Mouse (Mus musculus) stomach, embryonic 14.5 days (tissue): Measurements from ENCODE around the gene Atoh1. TPM values are rescaled to one million over a fixed set of nuclear protein-coding genes. Genes with fewer than 3 reads are reported as not detected.

ENCODE experiments used
- ATAC-seq: fragments of 200-750 bp; cut with Nextera tagmentation; 2 replicates; pipeline ENCODE4 v1.8.0; 2017; ENCODE audit warnings: low read depth, moderate TSS enrichment; ENCODE audit not compliant: insufficient number of reproducible peaks, insufficient read depth, low FRiP score
- H3K27ac ChIP-seq: fragments of 300-500 bp; sonication (generic); 2 replicates; pipeline ENCODE4 v1.5.1; 2014; ENCODE audit warnings: mild to moderate bottlenecking, low read length, moderate library complexity, mixed read lengths
- H3K27me3 ChIP-seq: fragments of 300-500 bp; sonication (generic); 2 replicates; pipeline ENCODE4 v1.6.1; 2014; ENCODE audit warnings: low read length, control low read depth, mixed read lengths; ENCODE audit not compliant: control insufficient read depth, insufficient read depth
- H3K36me3 ChIP-seq: fragments of 300-500 bp; sonication (generic); 2 replicates; pipeline ENCODE4 v1.6.1; 2014; ENCODE audit warnings: mild to moderate bottlenecking, control low read depth, low read length, moderate library complexity, mixed read lengths; ENCODE audit not compliant: control insufficient read depth, insufficient read depth
- H3K4me1 ChIP-seq: fragments of 300-500 bp; sonication (generic); 2 replicates; pipeline ENCODE4 v1.6.1; 2014; ENCODE audit warnings: low read length, control low read depth, mixed read lengths; ENCODE audit not compliant: control insufficient read depth, insufficient read depth
- H3K4me2 ChIP-seq: fragments of 300-500 bp; sonication (generic); replicated peaks from 2 replicates; pipeline ENCODE4 v1.6.1; 2014; ENCODE audit warnings: low read depth, low read length, control low read depth
- H3K4me3 ChIP-seq: fragments of 300-500 bp; sonication (generic); 2 replicates; pipeline ENCODE4 v1.5.1; 2014; ENCODE audit warnings: low read depth, low read length, control low read depth
- H3K9ac ChIP-seq: fragments of 300-500 bp; sonication (generic); replicated peaks from 2 replicates; pipeline ENCODE4 v1.6.1; 2014; ENCODE audit warnings: low read depth, mild to moderate bottlenecking, control low read depth, low read length, moderate library complexity, mixed read lengths
- H3K9me3 ChIP-seq: fragments of 300-500 bp; sonication (generic); 2 replicates; pipeline ENCODE4 v1.6.1; 2016; ENCODE audit warnings: low read depth, low read length, control low read depth; ENCODE audit not compliant: control insufficient read depth
- WGBS: fragments of 180-500 bp; shearing (Covaris S2); extraction: QIAGEN DNeasy Blood & Tissue Kit; methylation state at CpG from one replicate; pipeline ENCODE4 v1.1.7; 2014; 5-methylcytosine and 5-hydroxymethylcytosine counted together
- polyA plus RNA-seq: library from polyadenylated mRNA; unstranded; fragments of >200 nt; fragmentation: Nextera tagmentation; extraction: Ambion mirVana; gene quantifications from 2 replicates; pipeline ENCODE4 v1.2.1, GENCODE M21; 2014

Gene Atoh1
- polyA plus RNA-seq, 1 experiment from 2014 or later: not detected

GRCm38 (mm10) chr6:64729231-64730011 lies 496 bp downstream of the Atoh1 start:
- H3K9ac ChIP-seq: no peak overlapping the region
- H3K4me3 ChIP-seq: peak overlapping the region; percentile 38

GRCm38 (mm10) chr6:64730030-64730429 lies 1.1 kb downstream of the Atoh1 start:
- WGBS: under 1% methylated on average over 19 of the region's 19 CpGs

More at GRCm38 (mm10) chr6:64729231-64730011, 496 bp downstream of the Atoh1 start:
- Histone ChIP-seq H3K36me3 (no peaks in the 10 kb centered on the region), H3K27ac (no peak overlapping the region), H3K4me2 (peak overlapping the region; percentile 80), H3K27me3 (peaks cover 48% of the 10 kb centered on the region), H3K9me3 (no peaks in the 10 kb centered on the region; the same call in 1 of the 2 replicates), H3K4me1 (peaks cover 15% of the 10 kb centered on the region; the same call in 1 of the 2 replicates)
- ATAC-seq: peak; percentile 53; the same call in 1 of the 2 replicates
- WGBS: under 1% methylated on average over 53 of the region's 53 CpGs

GRCm38 (mm10) chr6:64730506-64731020 lies 1.6 kb downstream of the Atoh1 start:
- no peak overlapping the region for H3K9ac ChIP-seq
- no peak for ATAC-seq
- no peaks in the 10 kb centered on the region; the same call in 1 of the 2 replicates for H3K9me3 ChIP-seq
- no peak overlapping the region for H3K4me3 ChIP-seq
- WGBS: 9% methylated on average over 14 of the region's 14 CpGs
- no peak overlapping the region for H3K27ac ChIP-seq
- H3K36me3 ChIP-seq: no peaks in the 10 kb centered on the region
- H3K4me2 ChIP-seq: no peak overlapping the region
- peaks cover 59% of the 10 kb centered on the region for H3K27me3 ChIP-seq
- H3K4me1 ChIP-seq: peaks cover 15% of the 10 kb centered on the region; the same call in 1 of the 2 replicates

More at GRCm38 (mm10) chr6:64730030-64730429, 1.1 kb downstream of the Atoh1 start:
- no peaks in the 10 kb centered on the region; the same call in 1 of the 2 replicates for H3K9me3 ChIP-seq
- H3K36me3 ChIP-seq: no peaks in the 10 kb centered on the region
- H3K27me3 ChIP-seq: peaks cover 54% of the 10 kb centered on the region
- H3K27ac ChIP-seq: no peak overlapping the region
- ATAC-seq: no peak
- peak overlapping the region; percentile 80 for H3K4me2 ChIP-seq
- H3K4me1 ChIP-seq: peaks cover 15% of the 10 kb centered on the region; the same call in 1 of the 2 replicates
- H3K4me3 ChIP-seq: peak overlapping the region; percentile 38
- no peak overlapping the region for H3K9ac ChIP-seq

GRCm38 (mm10) chr6:64731126-64731525 lies 2.2 kb downstream of the Atoh1 start:
- Histone ChIP-seq H3K4me3 (no peak overlapping the region), H3K9ac (no peak overlapping the region), H3K9me3 (no peaks in the 10 kb centered on the region; the same call in 1 of the 2 replicates), H3K4me1 (peaks cover 15% of the 10 kb centered on the region; the same call in 1 of the 2 replicates), H3K27me3 (peaks cover 60% of the 10 kb centered on the region), H3K4me2 (no peak overlapping the region), H3K27ac (no peak overlapping the region), H3K36me3 (no peaks in the 10 kb centered on the region)
- WGBS: 9% methylated on average over 7 of the region's 7 CpGs
- no peak for ATAC-seq

- WGBS: 5% methylated on average over 8 of the region's 8 CpGs
- no peak for ATAC-seq
- no peak overlapping the region for H3K27ac ChIP-seq
- H3K4me3 ChIP-seq: no peak overlapping the region
- H3K9ac ChIP-seq: no peak overlapping the region
- no peaks in the 10 kb centered on the region; the same call in 1 of the 2 replicates for H3K9me3 ChIP-seq
- H3K4me1 ChIP-seq: peaks cover 15% of the 10 kb centered on the region; the same call in 1 of the 2 replicates
- H3K27me3 ChIP-seq: peaks cover 62% of the 10 kb centered on the region
- H3K4me2 ChIP-seq: no peak overlapping the region
- H3K36me3 ChIP-seq: no peaks in the 10 kb centered on the region
Measured at GRCm38 (mm10) chr6:64731621-64732320, 2.8 kb downstream of the Atoh1 start.

- no peaks in the 10 kb centered on the region for H3K36me3 ChIP-seq
- 3% methylated on average over 4 of the region's 4 CpGs for WGBS
- no peak overlapping the region for H3K27ac ChIP-seq
- H3K9ac ChIP-seq: no peak overlapping the region
- ATAC-seq: no peak
- H3K4me1 ChIP-seq: peaks cover 15% of the 10 kb centered on the region; the same call in 1 of the 2 replicates
- no peak overlapping the region for H3K4me3 ChIP-seq
- peaks cover 56% of the 10 kb centered on the region for H3K27me3 ChIP-seq
- H3K9me3 ChIP-seq: no peaks in the 10 kb centered on the region; the same call in 1 of the 2 replicates
- no peak overlapping the region for H3K4me2 ChIP-seq
Measured at GRCm38 (mm10) chr6:64733311-64733710, 4.4 kb downstream of the Atoh1 start.

- 2% methylated on average over 54 of the region's 54 CpGs for WGBS
- Histone ChIP-seq H3K4me3 (peak overlapping the region; percentile 34), H3K9ac (no peak overlapping the region), H3K36me3 (no peaks in the 10 kb centered on the region), H3K27me3 (peaks cover 44% of the 10 kb centered on the region), H3K9me3 (no peaks in the 10 kb centered on the region; the same call in 1 of the 2 replicates), H3K4me1 (peaks cover 4% of the 10 kb centered on the region; the same call in 1 of the 2 replicates), H3K27ac (no peak overlapping the region), H3K4me2 (peak overlapping the region; percentile 67)
- ATAC-seq: peak; percentile 65; the same call in 1 of the 2 replicates
Measured at GRCm38 (mm10) chr6:64734441-64735320, 5.8 kb downstream of the Atoh1 start.
